Mouse (Mus musculus) neural tube, embryonic 11.5 days (tissue): ENCODE data around the gene Slc8a2. TPM values are rescaled to one million over a fixed set of nuclear protein-coding genes. Genes with fewer than 3 reads are reported as not detected.
A peak's percentile ranks its signal among the peaks of the same experiment; 100 is the strongest.

ENCODE experiments used
- ATAC-seq: fragments of 200-750 bp; cut with Nextera tagmentation; 2 replicates; pipeline ENCODE4 v1.8.0; 2017; ENCODE audit warnings: moderate number of reproducible peaks, mild to moderate bottlenecking, moderate TSS enrichment, moderate library complexity; ENCODE audit not compliant: insufficient read depth, low FRiP score, low TSS enrichment
- DNase-seq: peaks from one replicate; pipeline ENCODE4 v3.0.0-alpha.2; 2015; ENCODE audit warnings: low spot score
- H3K27ac ChIP-seq: fragments of 300-500 bp; sonication (generic); 2 replicates; pipeline ENCODE4 v1.5.1; 2014; ENCODE audit warnings: low read depth, mild to moderate bottlenecking, low read length
- H3K27me3 ChIP-seq: fragments of 300-500 bp; sonication (generic); 2 replicates; pipeline ENCODE4 v1.6.1; 2014; ENCODE audit warnings: mild to moderate bottlenecking, low read length, mixed read lengths; ENCODE audit not compliant: control insufficient read depth, insufficient read depth
- H3K36me3 ChIP-seq: fragments of 300-500 bp; sonication (generic); 2 replicates; pipeline ENCODE4 v1.6.1; 2014; ENCODE audit warnings: mild to moderate bottlenecking, low read length, moderate library complexity, mixed read lengths; ENCODE audit not compliant: control insufficient read depth, insufficient read depth
- H3K4me1 ChIP-seq: fragments of 300-500 bp; sonication (generic); 2 replicates; pipeline ENCODE4 v1.6.1; 2014; ENCODE audit warnings: low read length, mixed read lengths; ENCODE audit not compliant: control insufficient read depth, insufficient read depth
- H3K4me2 ChIP-seq: fragments of 300-500 bp; sonication (generic); 2 replicates; pipeline ENCODE4 v1.6.1; 2014; ENCODE audit warnings: low read depth, mild to moderate bottlenecking, moderate library complexity
- H3K4me3 ChIP-seq: fragments of 300-500 bp; sonication (generic); 2 replicates; pipeline ENCODE4 v1.5.1; 2014; ENCODE audit warnings: low read depth, low read length
- H3K9ac ChIP-seq: fragments of 300-500 bp; sonication (generic); 2 replicates; pipeline ENCODE4 v1.6.1; 2014; ENCODE audit warnings: mild to moderate bottlenecking, low read length
- H3K9me3 ChIP-seq: fragments of 300-500 bp; sonication (generic); 2 replicates; pipeline ENCODE4 v1.6.1; 2016; ENCODE audit warnings: low read length; ENCODE audit not compliant: control insufficient read depth
- WGBS: fragments of 180-500 bp; shearing (Covaris S2); extraction: QIAGEN DNeasy Blood & Tissue Kit; methylation state at CpG from one replicate; pipeline ENCODE4 v1.1.7; 2014; 5-methylcytosine and 5-hydroxymethylcytosine counted together
- polyA plus RNA-seq: library from polyadenylated mRNA; unstranded; fragments of >200 nt; fragmentation: Nextera tagmentation; extraction: Ambion mirVana; gene quantifications from 2 replicates; pipeline ENCODE4 v1.2.1, GENCODE M21; 2014

The Slc8a2 gene
- polyA plus RNA-seq, 1 experiment from 2014 or later = 1.0 TPM

DNA sequence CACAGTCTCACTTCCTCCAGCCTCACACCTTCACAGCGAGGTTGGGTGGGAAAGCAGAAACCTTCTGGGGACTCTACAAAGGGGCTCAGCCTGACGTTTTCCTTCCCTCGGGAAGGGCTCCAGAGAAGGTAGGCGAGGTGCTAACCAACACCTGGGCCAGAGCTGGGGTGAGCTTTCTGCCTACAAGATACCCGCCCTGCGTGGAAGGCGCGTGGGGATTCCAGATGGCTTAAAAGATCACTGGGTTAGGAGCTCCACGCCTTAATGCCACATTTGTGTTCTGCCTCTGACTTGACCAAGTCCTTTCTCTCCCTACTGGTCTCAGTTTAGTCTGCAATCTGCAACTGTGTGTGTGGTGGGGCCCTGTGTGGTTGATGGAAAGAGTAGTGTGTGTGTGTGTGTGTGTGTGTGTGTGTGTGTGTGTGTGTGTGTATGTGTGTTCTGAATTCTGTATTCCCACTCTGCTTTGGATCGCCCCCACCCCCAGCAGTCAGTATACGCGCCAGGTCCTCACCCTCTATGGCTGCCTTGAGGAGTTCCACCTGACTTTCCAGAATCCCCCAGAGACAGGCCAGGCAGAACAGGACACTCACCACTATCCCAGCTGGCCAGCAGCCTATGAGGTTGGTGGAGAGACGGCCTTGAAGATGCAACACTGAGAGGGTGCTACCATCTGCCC, 1.5 kb downstream of the Slc8a2 start:
- H3K4me1 ChIP-seq = peaks cover 38% of the 10 kb centered on the region
- 0 out of 2 replicates have a peak overlapping the region, but pooled peaks have one; percentile 34 for H3K27ac ChIP-seq
- H3K9ac ChIP-seq = peak overlapping the region; percentile 70
- H3K36me3 ChIP-seq = no peaks in the 10 kb centered on the region
- ATAC-seq (no peak), DNase-seq (no peak)
- H3K27me3 ChIP-seq = 0 out of 2 replicates have a peak, but pooled peaks cover 2% of the 10 kb centered on the region
- H3K9me3 ChIP-seq = no peaks in the 10 kb centered on the region
- peak overlapping the region; percentile 82 for H3K4me2 ChIP-seq
- 43% methylated on average over 13 of the region's 13 CpGs for WGBS
- H3K4me3 ChIP-seq = peak overlapping the region; percentile 64

- ATAC-seq (no peak), DNase-seq (no peak)
- Histone ChIP-seq H3K9ac (no peak overlapping the region; the same call in 1 of the 2 replicates), H3K9me3 (no peaks in the 10 kb centered on the region), H3K27ac (peak overlapping the region; percentile 23; the same call in 1 of the 2 replicates), H3K4me3 (peak overlapping the region; percentile 6; the same call in 1 of the 2 replicates), H3K36me3 (no peaks in the 10 kb centered on the region), H3K27me3 (0 out of 2 replicates have a peak, but pooled peaks cover 2% of the 10 kb centered on the region), H3K4me2 (peak overlapping the region; percentile 82), H3K4me1 (peaks cover 38% of the 10 kb centered on the region)
- WGBS = 28% methylated on average over 7 of the region's 7 CpGs
Observed at GRCm38 (mm10) chr7:16132161-16132581, 2.5 kb downstream of the Slc8a2 start.

DNA sequence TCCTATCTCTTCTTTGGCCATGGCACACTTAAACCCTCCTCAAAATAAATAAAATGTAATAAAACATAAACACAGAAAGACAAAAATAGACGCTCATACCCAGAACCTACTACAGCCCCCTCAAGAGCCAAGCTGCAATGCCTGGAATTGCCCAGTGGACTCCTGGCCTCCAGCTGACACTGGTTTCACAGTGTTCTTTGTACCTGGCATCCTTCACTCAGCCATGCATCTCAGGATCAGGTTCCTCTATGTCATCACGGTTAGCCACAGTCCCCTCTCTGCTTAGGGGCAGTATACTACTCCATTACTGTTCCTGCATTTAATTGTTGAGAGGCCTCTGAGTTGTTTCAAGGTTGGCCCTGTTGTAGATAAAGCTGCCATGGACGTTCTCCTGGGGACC, 3.3 kb downstream of the Slc8a2 start:
- no peaks in the 10 kb centered on the region for H3K36me3 ChIP-seq
- H3K9ac ChIP-seq = no peak overlapping the region
- no peak for DNase-seq
- no peaks in the 10 kb centered on the region for H3K9me3 ChIP-seq
- no peak overlapping the region for H3K4me3 ChIP-seq
- H3K4me1 ChIP-seq = peaks cover 38% of the 10 kb centered on the region
- WGBS = 80% methylated on average over 3 of the region's 3 CpGs
- no peak overlapping the region for H3K27ac ChIP-seq
- no peak for ATAC-seq
- H3K27me3 ChIP-seq = 0 out of 2 replicates have a peak, but pooled peaks cover 2% of the 10 kb centered on the region
- H3K4me2 ChIP-seq = peak overlapping the region; percentile 82; the same call in 1 of the 2 replicates

DNA sequence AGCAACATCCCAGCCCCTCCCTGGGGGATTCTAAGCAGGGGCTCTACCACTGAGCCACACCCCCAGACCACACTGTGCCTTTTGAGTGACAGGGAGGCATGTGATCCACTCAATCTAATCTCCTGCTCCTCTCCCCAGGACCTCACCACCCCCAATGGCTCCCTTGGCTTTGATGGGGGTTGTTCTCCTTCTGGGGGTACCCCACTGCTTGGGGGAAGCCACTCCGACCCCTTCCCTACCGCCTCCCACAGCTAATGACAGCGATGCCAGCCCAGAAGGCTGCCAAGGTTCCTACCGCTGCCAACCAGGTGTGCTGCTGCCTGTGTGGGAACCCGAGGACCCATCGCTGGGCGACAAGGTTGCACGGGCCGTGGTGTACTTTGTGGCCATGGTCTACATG, 4.1 kb downstream of the Slc8a2 start:
- 92% methylated on average over 9 of the region's 9 CpGs for WGBS
- ATAC-seq = no peak
- Histone ChIP-seq H3K27me3 (0 out of 2 replicates have a peak, but pooled peaks cover 2% of the 10 kb centered on the region), H3K4me2 (no peak overlapping the region), H3K4me1 (peaks cover 38% of the 10 kb centered on the region), H3K9me3 (no peaks in the 10 kb centered on the region), H3K9ac (no peak overlapping the region), H3K4me3 (no peak overlapping the region), H3K27ac (0 out of 2 replicates have a peak overlapping the region, but pooled peaks have one; percentile 10), H3K36me3 (no peaks in the 10 kb centered on the region)
- DNase-seq = no peak

DNA sequence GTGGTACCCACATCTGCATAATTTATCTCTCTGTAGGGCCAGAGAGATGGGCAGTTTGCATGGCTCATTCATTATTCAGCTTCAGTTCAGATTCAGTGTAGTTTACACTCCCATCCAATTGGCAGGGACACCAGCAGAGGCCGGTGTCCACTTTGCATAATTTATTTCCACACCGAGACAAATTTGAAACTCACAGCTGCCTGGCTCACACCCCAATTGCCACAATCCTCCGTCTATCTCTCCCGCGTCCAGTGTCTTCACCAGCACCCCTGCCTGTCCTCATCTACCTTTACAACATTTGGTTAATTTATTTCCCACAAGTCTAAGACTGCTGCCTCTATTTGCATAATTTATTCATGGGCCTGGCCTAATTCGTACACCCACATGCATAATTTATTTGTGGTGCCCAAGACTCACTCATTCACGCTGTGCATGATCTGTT, 5.3 kb downstream of the Slc8a2 start:
- H3K9ac ChIP-seq = no peak overlapping the region
- H3K4me1 ChIP-seq = peaks cover 33% of the 10 kb centered on the region
- H3K27me3 ChIP-seq = 0 out of 2 replicates have a peak, but pooled peaks cover 2% of the 10 kb centered on the region
- H3K36me3 ChIP-seq = no peaks in the 10 kb centered on the region
- DNase-seq (peak; percentile 47), ATAC-seq (peak; percentile 76)
- 48% methylated on average over 7 of the region's 7 CpGs for WGBS
- H3K27ac ChIP-seq = no peak overlapping the region
- H3K4me3 ChIP-seq = no peak overlapping the region
- no peak overlapping the region for H3K4me2 ChIP-seq
- H3K9me3 ChIP-seq = no peaks in the 10 kb centered on the region

- Histone ChIP-seq H3K4me2 (no peak overlapping the region), H3K27ac (no peak overlapping the region), H3K9ac (no peak overlapping the region), H3K4me3 (no peak overlapping the region), H3K4me1 (no peaks in the 10 kb centered on the region), H3K36me3 (peaks cover 3% of the 10 kb centered on the region; the same call in 1 of the 2 replicates), H3K9me3 (no peaks in the 10 kb centered on the region), H3K27me3 (peaks cover 2% of the 10 kb centered on the region; the same call in 1 of the 2 replicates)
- WGBS = 34% methylated on average over 27 of the region's 27 CpGs
- ATAC-seq (no peak), DNase-seq (no peak)
Observed at GRCm38 (mm10) chr7:16146489-16147410, 17.1 kb downstream of the Slc8a2 start.

DNA sequence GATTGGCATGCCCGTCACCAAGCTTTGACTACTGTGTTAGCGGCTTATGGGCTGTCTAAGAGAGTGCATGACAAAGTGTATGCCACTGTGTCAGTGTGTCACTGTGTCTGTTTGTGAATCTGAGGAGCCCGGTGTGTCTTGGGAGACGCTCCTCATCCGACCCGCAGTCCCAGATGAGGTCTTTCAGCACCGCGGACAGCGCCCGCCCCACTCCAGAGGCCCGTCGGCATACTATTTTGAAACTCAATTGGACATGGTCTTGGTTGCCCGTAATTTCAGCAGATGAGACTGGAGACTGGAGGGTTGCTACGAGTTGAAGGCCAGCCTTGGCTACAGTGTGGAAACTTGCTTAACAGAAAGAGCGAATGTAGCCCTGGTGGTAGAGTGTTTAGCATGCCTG, 18.0 kb downstream of the Slc8a2 start:
- no peak for ATAC-seq
- no peak overlapping the region for H3K4me3 ChIP-seq
- H3K9me3 ChIP-seq = no peaks in the 10 kb centered on the region
- H3K4me1 ChIP-seq = no peaks in the 10 kb centered on the region
- H3K27ac ChIP-seq = no peak overlapping the region
- WGBS = 14% methylated on average over 15 of the region's 15 CpGs
- H3K9ac ChIP-seq = no peak overlapping the region
- peaks cover 2% of the 10 kb centered on the region; the same call in 1 of the 2 replicates for H3K27me3 ChIP-seq
- H3K4me2 ChIP-seq = no peak overlapping the region
- H3K36me3 ChIP-seq = peaks cover 3% of the 10 kb centered on the region; the same call in 1 of the 2 replicates
- peak; percentile 60 for DNase-seq

GRCm38 (mm10) chr7:16149241-16149640, 19.6 kb downstream of the Slc8a2 start:
- no peak overlapping the region for H3K9ac ChIP-seq

More at GRCm38 (mm10) chr7:16149241-16149640, 19.6 kb downstream of the Slc8a2 start:
- ATAC-seq (no peak), DNase-seq (no peak)
- Histone ChIP-seq H3K4me2 (no peak overlapping the region), H3K36me3 (peaks cover 3% of the 10 kb centered on the region; the same call in 1 of the 2 replicates), H3K27me3 (peaks cover 2% of the 10 kb centered on the region; the same call in 1 of the 2 replicates), H3K9me3 (no peaks in the 10 kb centered on the region), H3K4me1 (no peaks in the 10 kb centered on the region), H3K27ac (no peak overlapping the region), H3K4me3 (no peak overlapping the region)
- WGBS = 59% methylated on average over 5 of the region's 5 CpGs
